Mouse (Mus musculus): ENCODE data around the gene Atp2a3.

- TF ChIP-seq CTCF (IDR thresholded peaks at IDR 0.05; ENCODE audit: control insufficient read depth, insufficient read depth, low read length) (no peak), POLR2A (IDR thresholded peaks at IDR 0.05; ENCODE audit: borderline replicate concordance, control insufficient read depth, low read depth, low read length) (no peak)
Measured at GRCm38 (mm10) chr11:72991961-72992360, 31.0 kb downstream of the Atp2a3 start.
